Mouse (Mus musculus): ENCODE results near the gene Tlcd1. TPM values are rescaled to one million over a fixed set of nuclear protein-coding genes. Genes with fewer than 3 reads are reported as not detected.

Tlcd1 gene
- polyA plus RNA-seq, 1 experiment = 35.9 TPM

GRCm38 (mm10) chr11:78194411-78195100, 18.0 kb downstream of the Tlcd1 start:
- Histone ChIP-seq H3K36me3 (replicated peaks; ENCODE audit: low read length) (no peaks in the 10 kb centered on the region), H3K4me3 (replicated peaks) (peak overlapping the region; percentile 91), H3K27me3 (replicated peaks) (peaks cover 37% of the 10 kb centered on the region), H3K9me3 (peaks cover 9% of the 10 kb centered on the region), H3K4me1 (peaks cover 37% of the 10 kb centered on the region)
- TF ChIP-seq GATA1 (IDR thresholded peaks at IDR 0.05; ENCODE audit: borderline replicate concordance, low read length) = no peak
- TF ChIP-seq FLI1 (IDR thresholded peaks at IDR 0.05; ENCODE audit: low read length) = no peak

- Histone ChIP-seq H3K27me3 (replicated peaks) (peaks cover 30% of the 10 kb centered on the region), H3K9me3 (peaks cover 9% of the 10 kb centered on the region), H3K4me1 (peaks cover 33% of the 10 kb centered on the region), H3K4me3 (replicated peaks) (peak overlapping the region; percentile 91), H3K36me3 (replicated peaks; ENCODE audit: low read length) (no peaks in the 10 kb centered on the region)
- TF ChIP-seq GATA1 (IDR thresholded peaks at IDR 0.05; ENCODE audit: borderline replicate concordance, low read length) (no peak), FLI1 (IDR thresholded peaks at IDR 0.05; ENCODE audit: low read length) (no peak)
Measured at GRCm38 (mm10) chr11:78195101-78195863, 18.8 kb downstream of the Tlcd1 start.

- no peaks in the 10 kb centered on the region for H3K27me3 ChIP-seq (replicated peaks)
- no peak overlapping the region for H3K4me3 ChIP-seq (replicated peaks)
- peaks cover 14% of the 10 kb centered on the region for H3K4me1 ChIP-seq
- peaks cover 50% of the 10 kb centered on the region for H3K36me3 ChIP-seq (replicated peaks; ENCODE audit: low read length)
- no peak for TF ChIP-seq FLI1 (IDR thresholded peaks at IDR 0.05; ENCODE audit: low read length)
- no peak for TF ChIP-seq GATA1 (IDR thresholded peaks at IDR 0.05; ENCODE audit: borderline replicate concordance, low read length)
- H3K9me3 ChIP-seq = no peaks in the 10 kb centered on the region
Measured at GRCm38 (mm10) chr11:78202372-78202771, 25.9 kb downstream of the Tlcd1 start.

GRCm38 (mm10) chr11:78204287-78204686, 27.8 kb downstream of the Tlcd1 start:
- Histone ChIP-seq H3K27me3 (replicated peaks) (no peaks in the 10 kb centered on the region), H3K36me3 (replicated peaks; ENCODE audit: low read length) (peaks cover 69% of the 10 kb centered on the region), H3K4me1 (peaks cover 9% of the 10 kb centered on the region; the same call in 1 of the 2 replicates), H3K4me3 (replicated peaks) (no peak overlapping the region), H3K9me3 (no peaks in the 10 kb centered on the region)
- TF ChIP-seq FLI1 (IDR thresholded peaks at IDR 0.05; ENCODE audit: low read length) = no peak
- TF ChIP-seq GATA1 (IDR thresholded peaks at IDR 0.05; ENCODE audit: borderline replicate concordance, low read length) = no peak

- no peaks in the 10 kb centered on the region for H3K9me3 ChIP-seq
- no peak overlapping the region for H3K4me3 ChIP-seq (replicated peaks)
- TF ChIP-seq FLI1 (IDR thresholded peaks at IDR 0.05; ENCODE audit: low read length) (no peak), GATA1 (IDR thresholded peaks at IDR 0.05; ENCODE audit: borderline replicate concordance, low read length) (no peak)
- H3K27me3 ChIP-seq (replicated peaks) = no peaks in the 10 kb centered on the region
- peaks cover 9% of the 10 kb centered on the region; the same call in 1 of the 2 replicates for H3K4me1 ChIP-seq
- H3K36me3 ChIP-seq (replicated peaks; ENCODE audit: low read length) = peaks cover 82% of the 10 kb centered on the region
Measured at GRCm38 (mm10) chr11:78205361-78206206, 29.1 kb downstream of the Tlcd1 start.

GRCm38 (mm10) chr11:78207190-78207589, 30.7 kb downstream of the Tlcd1 start:
- no peaks in the 10 kb centered on the region for H3K9me3 ChIP-seq
- H3K27me3 ChIP-seq (replicated peaks) = no peaks in the 10 kb centered on the region
- H3K4me3 ChIP-seq (replicated peaks) = no peak overlapping the region
- no peak for TF ChIP-seq FLI1 (IDR thresholded peaks at IDR 0.05; ENCODE audit: low read length)
- TF ChIP-seq GATA1 (IDR thresholded peaks at IDR 0.05; ENCODE audit: borderline replicate concordance, low read length) = no peak
- peaks cover 14% of the 10 kb centered on the region; the same call in 1 of the 2 replicates for H3K4me1 ChIP-seq
- H3K36me3 ChIP-seq (replicated peaks; ENCODE audit: low read length) = peaks cover 98% of the 10 kb centered on the region

- TF ChIP-seq GATA1 (IDR thresholded peaks at IDR 0.05; ENCODE audit: borderline replicate concordance, low read length) = no peak
- no peak for TF ChIP-seq FLI1 (IDR thresholded peaks at IDR 0.05; ENCODE audit: low read length)
- peaks cover 21% of the 10 kb centered on the region for H3K4me1 ChIP-seq
- H3K9me3 ChIP-seq = no peaks in the 10 kb centered on the region
- H3K4me3 ChIP-seq (replicated peaks) = no peak overlapping the region
- H3K36me3 ChIP-seq (replicated peaks; ENCODE audit: low read length) = peaks cover 100% of the 10 kb centered on the region
- H3K27me3 ChIP-seq (replicated peaks) = no peaks in the 10 kb centered on the region
Measured at GRCm38 (mm10) chr11:78209886-78210285, 33.4 kb downstream of the Tlcd1 start.

GRCm38 (mm10) chr11:78210615-78211014, 34.1 kb downstream of the Tlcd1 start:
- Histone ChIP-seq H3K4me3 (replicated peaks) (no peak overlapping the region), H3K9me3 (no peaks in the 10 kb centered on the region), H3K36me3 (replicated peaks; ENCODE audit: low read length) (peaks cover 100% of the 10 kb centered on the region), H3K4me1 (peaks cover 20% of the 10 kb centered on the region), H3K27me3 (replicated peaks) (no peaks in the 10 kb centered on the region)
- TF ChIP-seq GATA1 (IDR thresholded peaks at IDR 0.05; ENCODE audit: borderline replicate concordance, low read length) (no peak), FLI1 (IDR thresholded peaks at IDR 0.05; ENCODE audit: low read length) (no peak)

GRCm38 (mm10) chr11:78211513-78211912, 35.0 kb downstream of the Tlcd1 start:
- Histone ChIP-seq H3K4me3 (replicated peaks) (no peak overlapping the region), H3K4me1 (peaks cover 24% of the 10 kb centered on the region)
- no peak for TF ChIP-seq GATA1 (IDR thresholded peaks at IDR 0.05; ENCODE audit: borderline replicate concordance, low read length)

More at GRCm38 (mm10) chr11:78211513-78211912, 35.0 kb downstream of the Tlcd1 start:
- H3K27me3 ChIP-seq (replicated peaks) = no peaks in the 10 kb centered on the region
- peaks cover 100% of the 10 kb centered on the region for H3K36me3 ChIP-seq (replicated peaks; ENCODE audit: low read length)
- no peaks in the 10 kb centered on the region for H3K9me3 ChIP-seq
